Mouse (Mus musculus) bone marrow macrophage, adult 2 months (primary cell): Measurements from ENCODE around the gene Pin4.

ENCODE experiments used
- CTCF ChIP-seq: IDR thresholded peaks from 2 replicates; pipeline ENCODE4 v1.5.1; 2012; ENCODE audit warnings: low read depth, mild to moderate bottlenecking, low read length, moderate library complexity
- POLR2A ChIP-seq: IDR thresholded peaks from 2 replicates; pipeline ENCODE4 v1.6.1; 2012; ENCODE audit warnings: mild to moderate bottlenecking, low read depth, low read length, borderline replicate concordance

DNA sequence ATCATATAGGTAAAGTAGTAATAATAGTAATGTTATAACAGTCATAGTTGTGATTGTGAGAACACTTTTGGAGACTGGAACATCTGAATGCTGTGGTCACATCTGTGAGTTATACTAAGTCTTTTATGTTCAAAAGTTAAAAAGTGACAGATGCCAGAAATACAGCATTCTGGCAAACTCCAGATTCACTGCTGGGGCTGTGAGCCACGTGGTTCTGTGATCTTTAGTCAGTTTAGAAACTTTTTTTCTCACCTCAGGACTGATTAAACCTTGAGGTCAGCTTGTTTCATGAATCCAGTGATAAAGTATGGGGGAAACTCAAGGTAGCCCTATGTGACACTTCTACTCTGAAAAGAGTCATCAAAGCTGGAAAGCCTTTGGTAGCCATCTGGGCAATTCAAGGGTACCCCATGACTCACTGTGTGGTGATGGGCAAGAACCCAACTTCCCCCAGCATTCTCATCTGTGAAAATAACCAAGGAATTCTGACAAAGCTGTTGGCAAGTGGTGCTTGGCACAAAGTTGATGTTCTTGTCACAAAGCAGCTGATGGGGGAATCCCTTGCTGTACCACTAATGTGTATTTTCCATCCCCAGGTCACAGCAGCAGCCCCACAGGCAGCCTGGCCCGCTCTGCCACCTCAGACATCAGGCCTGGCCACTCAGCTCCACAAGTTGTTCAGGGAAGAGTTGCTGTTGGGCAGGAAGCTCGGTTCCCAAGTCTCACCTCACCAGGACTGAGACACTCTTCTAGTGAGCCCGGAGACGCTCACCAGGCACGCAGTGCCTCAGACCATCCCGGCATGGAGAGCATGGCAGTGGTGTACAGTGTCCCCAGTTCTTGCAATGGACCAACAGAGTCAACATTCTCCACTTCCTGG is 42.1 kb upstream of the Pin4 start:
- TF ChIP-seq CTCF = no peak
- no peak for TF ChIP-seq POLR2A
